Mouse (Mus musculus) A20 (cell line): Measurements from ENCODE around the gene Lrch3.
"Not testable (repeated sequence)": the region's sequence is repeated elsewhere in the genome, so short reads cannot be mapped to it uniquely, and the experiment has no call there.

Source experiments
- DNase-seq: peaks from one replicate; pipeline ENCODE4 v3.0.0-alpha.2; 2011; ENCODE audit warnings: low read depth, low spot score

The Lrch3 gene

GRCm38 (mm10) chr16:33054927-33055326 is 141.0 kb downstream of the Lrch3 start:
- DNase-seq, result not testable (repeated sequence)

GRCm38 (mm10) chr16:33055655-33056054 is 141.8 kb downstream of the Lrch3 start:
- DNase-seq, result no peak

- DNase-seq, result peak; percentile 95
These were observed 142.3 kb downstream of the Lrch3 start, which contains the start of the genes Iqcg and Rpl35a for GRCm38 (mm10) chr16:33056095-33056785. TSS of gene Iqcg (minus strand) at chr16:33056218. TSS of gene Rpl35a (plus strand) at chr16:33056453.

- no peak for DNase-seq
These were observed 142.9 kb downstream of the Lrch3 start for GRCm38 (mm10) chr16:33056786-33057185.

GRCm38 (mm10) chr16:33058033-33058432 is 144.1 kb downstream of the Lrch3 start:
- no peak for DNase-seq

GRCm38 (mm10) chr16:33058656-33059055 is 144.8 kb downstream of the Lrch3 start:
- DNase-seq, result peak; percentile 12

- DNase-seq, result no peak
These were observed 145.6 kb downstream of the Lrch3 start for GRCm38 (mm10) chr16:33059471-33059870.

- DNase-seq, result peak; percentile 43
These were observed 147.0 kb downstream of the Lrch3 start for GRCm38 (mm10) chr16:33060926-33061325.

- DNase-seq, result no peak
These were observed 147.5 kb downstream of the Lrch3 start for GRCm38 (mm10) chr16:33061400-33061799.

- peak; percentile 94 for DNase-seq
These were observed 148.3 kb downstream of the Lrch3 start, which contains the start of gene Lmln for GRCm38 (mm10) chr16:33062024-33062681. TSS of gene Lmln (plus strand) at chr16:33062521.

- no peak for DNase-seq
These were observed 148.8 kb downstream of the Lrch3 start for GRCm38 (mm10) chr16:33062682-33063131.

- DNase-seq, result no peak
These were observed 149.4 kb downstream of the Lrch3 start for GRCm38 (mm10) chr16:33063267-33063666.

GRCm38 (mm10) chr16:33064636-33065035 is 150.7 kb downstream of the Lrch3 start:
- no peak for DNase-seq
